Mouse (Mus musculus): Measurements from ENCODE around the gene Dynlrb2.

Gene Dynlrb2

GRCm38 (mm10) chr8:116540136-116540535, 35.4 kb downstream of the Dynlrb2 start:
- DNase-seq (ENCODE audit: low read depth, low spot score), result no peak

DNA sequence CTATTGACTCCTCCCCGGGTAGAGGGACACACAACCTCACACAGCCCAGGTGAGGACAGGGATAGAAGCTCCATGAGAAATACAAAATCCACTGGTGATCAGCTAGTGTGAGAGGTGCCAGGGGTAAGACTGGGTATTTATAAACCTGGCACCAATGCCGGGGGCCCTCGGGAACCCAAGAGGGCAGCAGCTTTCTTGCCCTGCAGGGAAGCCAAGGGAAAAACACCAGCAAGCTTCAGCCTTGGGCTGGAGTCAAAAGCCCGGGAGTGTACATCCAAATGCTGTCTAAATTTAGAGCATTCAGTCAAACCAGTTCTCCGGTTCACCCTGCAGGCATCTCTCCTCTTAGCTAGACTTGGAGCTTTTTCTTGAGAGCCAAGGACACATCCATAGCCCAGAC, 38.1 kb downstream of the Dynlrb2 start:
- no peak for DNase-seq (ENCODE audit: low read depth, low spot score)

DNA sequence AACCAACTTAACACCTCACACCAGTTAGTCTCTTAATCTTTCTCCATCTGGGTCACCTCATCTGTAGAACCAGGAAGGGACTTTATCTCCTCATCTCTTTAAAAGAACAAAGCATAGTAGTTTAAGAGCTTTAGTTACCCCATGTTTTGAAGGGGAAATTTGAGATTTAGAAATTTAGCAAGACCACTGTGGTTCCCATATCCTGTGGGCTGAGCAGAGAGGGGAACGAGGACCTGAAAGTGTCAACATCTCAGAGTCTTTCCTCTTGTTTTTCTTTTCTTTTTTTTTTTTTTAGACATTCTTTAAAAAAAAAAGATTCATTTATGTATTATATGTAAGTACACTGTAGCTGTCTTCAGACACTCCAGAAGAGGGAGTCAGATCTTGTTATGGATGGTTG, 38.6 kb downstream of the Dynlrb2 start:
- DNase-seq (ENCODE audit: low read depth, low spot score), result no peak

- DNase-seq (ENCODE audit: low read depth, low spot score), result no peak
These were observed 47.5 kb downstream of the Dynlrb2 start for GRCm38 (mm10) chr8:116552255-116552654.

DNA sequence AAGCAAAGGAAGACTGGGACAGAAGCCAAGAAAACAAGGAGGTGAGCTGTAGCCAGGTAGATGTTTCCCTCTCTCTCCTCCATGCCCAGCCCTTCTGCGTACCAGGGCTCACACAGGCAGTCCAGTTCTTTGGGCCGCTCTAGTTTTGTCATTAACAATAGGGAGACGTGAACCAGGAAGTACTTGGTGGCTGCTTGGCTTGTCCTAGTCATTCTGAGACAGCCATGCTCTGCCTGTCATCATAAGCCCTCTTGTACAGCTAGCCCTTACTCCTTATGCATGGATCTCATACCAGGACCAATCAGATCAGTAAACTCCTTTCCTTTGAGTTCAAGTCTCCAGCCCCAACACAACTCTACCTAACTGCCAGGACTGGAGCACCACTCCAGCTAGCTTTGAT, 48.0 kb downstream of the Dynlrb2 start:
- DNase-seq (ENCODE audit: low read depth, low spot score), result no peak
